Mouse (Mus musculus): ENCODE results near the gene Traf3ip2.

The Traf3ip2 gene

DNA sequence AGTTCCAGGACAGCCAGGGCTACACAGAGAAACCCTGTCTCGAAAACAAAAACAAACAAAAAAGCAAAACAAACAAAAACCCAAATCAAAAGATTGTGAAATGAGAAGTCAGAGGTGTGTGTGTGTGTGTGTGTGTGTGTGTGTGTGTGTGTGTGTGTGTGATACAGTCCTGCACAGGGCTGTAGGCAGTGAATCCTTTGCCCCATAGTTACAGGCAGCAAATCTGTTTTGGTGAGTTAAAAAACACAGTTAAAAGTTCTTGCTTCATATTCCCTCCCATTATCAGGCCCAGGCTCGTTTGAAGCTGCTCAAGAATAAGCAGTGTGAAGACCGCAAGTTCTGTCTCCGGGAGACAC lies at the start of gene Traf3ip2:
TSS of gene Traf3ip2 (plus strand) at position 302 of the 356 bp plus-strand sequence.
- DNase-seq (ENCODE audit: low spot score): no peak

DNA sequence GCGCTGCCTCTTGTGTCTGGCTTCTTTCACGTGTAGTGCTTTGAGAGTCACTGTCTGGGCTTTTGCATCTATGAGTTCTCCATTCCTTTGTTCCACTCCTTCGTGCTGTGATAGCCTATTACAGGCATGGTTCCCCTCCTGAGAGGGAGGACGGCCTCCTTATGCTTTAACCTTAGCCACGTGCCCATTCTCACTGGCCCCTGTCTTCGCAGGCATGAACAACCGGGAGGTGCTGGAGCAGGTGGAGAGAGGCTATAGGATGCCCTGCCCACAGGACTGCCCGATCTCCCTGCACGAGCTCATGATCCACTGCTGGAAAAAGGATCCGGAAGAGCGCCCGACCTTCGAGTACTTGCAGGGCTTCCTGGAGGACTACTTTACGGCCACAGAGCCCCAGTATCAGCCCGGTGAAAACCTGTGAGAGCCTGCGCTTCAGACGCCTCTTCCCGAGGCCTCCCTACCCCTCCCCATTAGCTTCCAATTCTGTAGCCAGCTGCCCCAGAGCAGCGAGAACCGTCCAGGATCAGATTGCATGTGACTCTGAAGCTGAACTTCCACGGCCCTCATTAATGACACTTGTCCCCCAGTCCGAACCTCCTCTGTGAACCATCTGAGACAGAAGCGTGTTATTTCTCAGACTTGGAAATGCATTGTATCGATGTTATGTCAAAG lies 49.0 kb upstream of the Traf3ip2 start:
- no peak for DNase-seq (ENCODE audit: low spot score)

DNA sequence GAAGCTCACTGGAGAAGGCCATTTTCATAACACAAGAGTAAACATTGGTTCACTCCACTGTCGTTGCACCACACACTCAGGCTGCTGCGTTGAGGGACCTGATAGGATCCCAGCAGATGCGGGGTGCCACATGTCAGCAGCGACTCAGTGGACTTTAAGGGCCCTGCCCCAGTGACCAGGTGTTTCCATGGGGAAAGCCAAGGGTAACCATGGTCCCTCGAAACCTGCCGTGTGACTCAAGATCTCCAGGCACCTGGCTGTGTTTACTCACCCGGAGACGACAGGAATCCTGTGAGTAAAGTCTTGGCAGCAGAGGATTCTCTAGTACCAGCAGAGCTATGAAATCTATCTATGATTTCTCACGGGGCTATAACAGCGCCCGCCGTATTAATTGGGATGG lies 45.8 kb upstream of the Traf3ip2 start:
- DNase-seq (ENCODE audit: low spot score): no peak

DNA sequence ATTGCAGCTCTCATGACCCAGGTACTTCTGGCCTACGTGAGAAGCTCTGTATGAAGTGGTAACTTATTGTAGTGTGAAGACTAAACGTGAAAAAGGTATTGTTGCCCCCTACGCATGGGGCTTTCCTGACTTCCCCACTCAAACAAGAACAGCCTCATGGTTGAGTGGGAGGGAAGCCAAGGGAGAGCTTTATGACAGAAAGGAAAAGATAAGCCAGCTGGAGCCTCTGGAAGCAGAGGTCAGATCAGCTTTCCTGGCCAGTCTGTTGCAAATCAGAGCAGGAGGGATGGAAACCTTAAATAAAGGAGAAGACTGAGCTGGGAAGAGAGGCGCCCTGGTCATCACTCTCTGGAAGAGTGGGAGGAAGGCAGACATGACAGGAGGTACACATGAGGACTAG lies 43.7 kb upstream of the Traf3ip2 start:
- no peak for DNase-seq (ENCODE audit: low spot score)

DNA sequence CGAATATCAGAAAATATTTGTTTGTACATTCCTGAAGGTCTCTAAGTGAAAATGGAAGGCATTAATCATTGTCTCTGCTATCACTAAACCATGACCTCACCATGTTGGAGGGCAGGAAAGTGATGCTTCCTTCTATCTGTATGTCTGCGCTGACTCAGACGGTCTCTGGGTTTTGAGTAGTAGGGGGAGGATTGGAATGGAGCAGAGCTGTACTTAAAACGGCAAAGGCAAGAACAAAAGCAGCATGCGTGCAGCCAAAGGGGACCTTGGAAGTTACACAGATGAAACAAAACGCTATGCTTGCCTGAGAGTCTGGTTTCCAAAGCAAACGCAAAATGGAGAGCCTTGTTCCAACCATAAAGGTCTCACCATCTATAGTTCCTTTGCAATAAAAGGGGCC lies 41.7 kb upstream of the Traf3ip2 start:
- DNase-seq (ENCODE audit: low spot score): no peak

DNA sequence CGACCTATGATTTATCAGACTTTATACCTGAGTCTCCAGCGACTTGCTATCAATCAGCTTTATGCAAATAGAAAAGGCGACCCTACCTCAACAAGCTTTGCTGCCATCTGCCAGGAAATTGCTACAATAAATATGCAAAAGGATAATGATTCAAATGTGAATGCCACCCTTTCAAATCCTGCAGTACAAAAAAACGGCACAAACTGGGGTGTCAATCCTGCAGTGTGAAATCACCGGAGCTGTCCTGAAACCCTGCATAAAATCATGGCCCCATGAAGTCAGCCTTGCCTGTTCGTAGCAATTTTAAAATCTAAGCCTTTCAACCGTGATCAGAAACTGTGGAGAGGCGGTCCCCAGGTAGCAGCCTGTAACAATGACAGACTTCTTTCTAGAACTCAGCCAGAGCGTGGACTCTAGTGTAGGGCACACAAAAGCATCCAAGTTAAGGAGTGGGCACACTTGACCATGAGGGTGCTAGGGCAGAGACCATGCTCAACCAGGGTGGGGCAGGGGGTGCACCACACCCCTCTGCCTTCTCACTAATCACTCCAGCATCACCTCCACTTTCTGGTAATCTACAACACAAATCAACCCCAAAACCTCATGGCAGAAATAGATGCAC lies 40.6 kb upstream of the Traf3ip2 start:
- no peak for DNase-seq (ENCODE audit: low spot score)

DNA sequence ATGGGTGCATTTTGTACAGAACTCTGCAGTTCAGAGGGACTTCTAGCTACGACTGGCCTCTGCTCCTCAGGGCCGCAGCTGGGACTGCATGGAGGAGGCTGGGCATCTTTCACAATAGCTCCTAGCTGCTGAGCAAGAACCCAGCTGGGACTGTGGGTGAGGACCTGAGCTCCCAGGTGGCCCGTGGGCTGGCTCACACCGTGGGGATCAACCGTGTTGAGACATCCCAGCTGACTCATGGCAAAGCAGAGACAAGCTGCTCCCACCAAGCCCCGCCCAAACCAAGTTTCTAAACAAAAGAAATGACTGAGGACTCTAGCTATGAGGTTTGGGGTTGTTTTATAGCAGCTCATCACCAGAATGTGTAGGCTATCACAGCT lies 40.1 kb upstream of the Traf3ip2 start:
- DNase-seq (ENCODE audit: low spot score): peak; percentile 32

DNA sequence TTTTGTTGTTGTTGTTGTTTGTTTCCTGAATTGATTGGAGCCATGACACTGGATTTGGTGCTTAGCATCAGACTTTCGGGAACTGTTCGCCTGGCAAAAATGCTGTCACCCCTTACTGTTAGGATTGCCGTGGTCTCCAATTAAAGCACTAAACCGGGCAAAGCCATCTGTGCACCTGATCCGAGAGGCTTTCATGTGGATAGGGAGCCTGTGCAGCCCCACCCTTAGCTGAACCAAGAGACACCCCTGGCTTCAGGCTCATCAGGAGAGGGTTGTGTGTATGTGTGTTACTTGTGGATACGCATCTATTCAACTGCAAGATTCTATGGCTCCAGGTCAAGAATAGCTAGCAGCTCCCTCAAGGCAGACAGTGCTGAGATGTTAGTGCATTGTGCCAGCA lies 36.3 kb upstream of the Traf3ip2 start:
- no peak for DNase-seq (ENCODE audit: low spot score)

DNA sequence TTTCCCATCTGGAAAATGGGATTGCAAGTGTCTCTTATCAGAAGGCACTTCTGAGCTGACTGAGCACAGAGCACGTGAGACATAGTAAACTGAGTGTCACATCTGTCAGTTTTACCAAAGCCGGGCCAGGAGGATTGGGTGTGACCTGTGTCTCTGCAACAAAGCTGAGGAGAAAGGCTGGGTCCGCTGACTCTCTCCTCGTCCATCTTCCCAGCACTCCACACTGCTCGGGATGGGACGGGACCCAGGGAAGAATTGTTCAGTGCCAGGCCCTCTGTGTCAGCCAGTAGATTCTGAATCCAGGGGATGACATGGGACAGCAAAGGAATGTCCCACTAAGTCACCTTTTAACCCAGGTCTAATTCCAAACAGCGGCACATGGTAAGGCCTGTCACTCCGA lies 32.3 kb upstream of the Traf3ip2 start:
- DNase-seq (ENCODE audit: low spot score): no peak

DNA sequence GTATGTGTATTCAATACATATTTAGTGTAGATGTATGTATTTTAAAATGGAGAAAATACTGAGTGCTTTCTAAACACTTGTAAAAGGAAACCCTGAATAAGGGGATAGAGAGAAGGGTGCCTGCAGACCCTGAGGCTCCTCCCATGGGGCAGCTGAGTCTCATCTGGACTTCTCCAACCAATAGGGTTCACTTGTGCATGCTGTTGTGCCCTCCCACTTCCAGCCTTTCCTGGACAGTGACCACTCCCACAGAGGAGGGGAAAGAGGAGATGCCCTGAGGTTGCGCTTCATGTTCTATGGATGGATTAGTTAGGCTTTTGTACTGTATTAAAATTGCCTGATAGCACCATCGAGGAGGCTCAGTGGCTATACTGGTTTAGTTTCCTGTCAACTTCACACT lies 30.3 kb upstream of the Traf3ip2 start:
- no peak for DNase-seq (ENCODE audit: low spot score)

DNA sequence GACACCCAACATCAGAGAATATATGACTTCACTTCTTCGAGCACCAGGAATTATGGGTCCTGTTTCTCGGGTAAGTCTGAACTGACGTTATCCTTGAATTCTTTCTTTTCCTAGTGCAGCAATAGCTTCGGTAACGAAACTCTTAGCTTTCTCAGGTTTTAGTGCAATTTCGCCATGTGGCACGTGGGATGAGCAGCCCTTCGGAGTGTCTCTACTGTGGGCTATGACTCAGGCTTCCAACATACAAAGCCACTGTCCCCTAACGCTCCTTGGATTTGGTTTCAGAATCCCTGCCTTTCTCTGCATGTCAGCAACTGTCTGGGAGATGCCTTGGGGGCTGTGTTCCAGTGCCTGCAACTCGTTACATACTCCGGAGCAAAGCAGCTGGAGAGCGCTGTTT lies 29.0 kb upstream of the Traf3ip2 start:
- DNase-seq (ENCODE audit: low spot score): no peak

DNA sequence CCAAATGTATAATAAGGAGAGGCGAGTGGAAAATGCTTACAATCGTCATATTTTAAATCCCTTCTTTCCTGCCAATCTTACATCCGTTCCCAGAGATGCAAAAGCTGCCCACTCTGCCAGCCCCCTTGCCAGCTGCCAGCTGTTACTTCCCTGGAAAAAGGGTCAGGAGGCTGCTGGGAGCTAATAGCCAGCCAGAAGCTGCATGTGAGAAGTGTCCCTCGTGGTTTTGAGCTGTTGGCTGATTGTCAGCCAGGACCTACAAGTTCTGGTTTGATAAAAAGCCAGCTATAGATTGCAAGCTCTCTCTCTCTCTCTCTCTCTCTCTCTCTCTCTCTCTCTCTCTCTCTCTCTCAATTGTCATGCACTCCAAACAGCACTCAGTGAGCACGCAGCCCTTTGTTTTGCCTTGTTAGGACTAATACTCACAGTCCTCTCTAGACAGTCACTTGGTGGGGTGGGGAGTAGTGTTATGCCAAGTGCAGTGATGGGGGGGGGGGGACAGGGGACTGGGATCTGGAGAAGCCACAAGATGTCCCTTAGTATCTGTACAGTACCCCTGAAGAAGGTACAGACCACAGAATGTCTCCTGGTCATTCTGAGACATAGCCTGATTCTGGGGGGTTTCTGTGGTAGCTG lies 25.3 kb upstream of the Traf3ip2 start:
- DNase-seq (ENCODE audit: low spot score): no peak

DNA sequence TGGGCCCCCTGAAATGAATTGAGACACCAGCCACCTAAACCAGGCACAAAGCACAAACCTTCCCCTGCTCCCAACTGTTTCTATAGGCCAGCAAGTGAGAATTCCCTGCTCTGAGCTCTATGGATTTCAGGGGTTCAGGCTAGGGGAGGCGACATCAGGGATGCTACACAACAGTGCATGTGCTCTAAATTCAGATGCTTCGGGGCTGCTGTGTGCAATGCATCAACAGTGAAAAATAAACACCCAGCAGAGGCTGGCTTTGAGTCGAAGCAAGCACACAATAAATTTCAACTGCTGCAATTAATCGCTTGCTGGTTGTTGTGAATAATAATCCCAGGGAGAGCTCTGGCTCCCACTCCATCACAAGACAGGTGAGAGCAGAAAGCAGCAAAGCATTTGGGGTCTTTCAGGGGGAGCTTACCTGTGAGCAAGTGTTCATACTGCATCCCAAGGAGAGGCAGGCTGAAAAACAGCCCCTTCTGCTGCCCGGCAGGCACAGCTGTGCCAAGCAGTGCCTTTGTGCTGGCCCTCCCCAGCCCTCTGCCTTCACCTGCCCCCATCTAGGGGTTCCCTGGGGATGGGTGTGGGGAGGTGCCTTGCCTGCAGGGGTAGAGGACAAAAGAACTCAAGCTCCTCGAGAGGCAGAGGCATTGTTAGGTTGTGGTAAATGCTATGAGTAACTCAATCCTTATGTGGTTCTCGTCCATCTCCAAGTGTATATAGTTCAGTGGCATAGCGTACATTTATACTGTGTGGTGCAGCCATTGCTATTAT lies 24.6 kb upstream of the Traf3ip2 start:
- no peak for DNase-seq (ENCODE audit: low spot score)

DNA sequence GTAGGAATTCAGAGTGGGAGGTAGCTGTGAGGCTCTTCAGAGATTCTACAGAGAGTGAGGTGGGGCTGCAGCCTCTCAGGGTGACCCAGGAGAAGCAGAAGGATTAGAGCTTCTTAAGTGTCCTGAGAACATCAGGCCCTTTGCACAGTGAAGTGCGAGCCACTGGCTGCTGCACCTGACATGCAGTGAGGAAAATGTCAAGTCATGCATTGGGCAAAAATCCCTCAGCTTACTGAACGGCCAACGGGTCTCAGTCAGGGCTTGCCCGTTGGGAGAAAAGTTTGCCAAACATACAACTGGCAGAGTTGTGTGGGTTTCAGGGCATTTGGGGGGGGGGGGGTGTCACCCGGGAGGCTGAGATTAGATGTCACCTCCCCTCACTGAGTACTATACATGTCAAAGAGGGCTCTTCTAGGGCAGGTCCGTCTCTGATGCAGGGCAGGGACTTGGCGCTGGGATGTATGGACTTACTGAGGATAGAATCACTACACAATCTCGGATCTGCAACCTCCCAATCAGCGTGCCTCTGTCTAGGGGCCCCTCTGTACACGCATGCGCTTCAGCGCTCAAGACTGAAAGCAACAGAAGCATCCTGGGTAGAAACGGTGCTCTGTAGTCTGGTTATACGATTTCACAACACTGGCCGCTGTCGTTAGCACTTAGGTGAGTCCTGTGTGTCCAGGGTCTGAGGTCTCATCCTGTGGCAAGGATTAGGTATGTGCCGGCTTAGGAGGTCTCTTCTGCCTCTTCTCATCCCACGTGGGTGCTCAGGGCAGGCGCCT lies 22.8 kb upstream of the Traf3ip2 start:
- no peak for DNase-seq (ENCODE audit: low spot score)

DNA sequence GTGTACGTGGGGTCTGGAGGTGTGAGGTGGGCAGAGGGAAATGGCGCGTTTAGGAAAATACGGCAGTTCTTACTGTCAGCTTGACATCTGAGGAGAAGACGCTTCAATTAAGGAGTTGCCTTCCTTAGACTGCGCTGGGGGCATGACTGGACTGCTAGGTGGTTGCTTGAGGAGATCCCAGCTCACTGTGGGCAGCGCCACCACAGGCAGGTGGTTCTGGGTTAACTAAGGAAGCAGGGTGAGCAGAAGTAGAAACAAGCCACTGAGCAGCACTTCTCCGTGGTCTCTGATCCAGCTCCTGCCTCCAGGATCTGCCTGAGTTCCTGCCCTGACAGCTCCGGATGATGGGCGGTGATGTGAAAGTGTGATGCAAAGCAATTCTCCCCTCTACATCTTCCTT lies 22.1 kb upstream of the Traf3ip2 start:
- no peak for DNase-seq (ENCODE audit: low spot score)

DNA sequence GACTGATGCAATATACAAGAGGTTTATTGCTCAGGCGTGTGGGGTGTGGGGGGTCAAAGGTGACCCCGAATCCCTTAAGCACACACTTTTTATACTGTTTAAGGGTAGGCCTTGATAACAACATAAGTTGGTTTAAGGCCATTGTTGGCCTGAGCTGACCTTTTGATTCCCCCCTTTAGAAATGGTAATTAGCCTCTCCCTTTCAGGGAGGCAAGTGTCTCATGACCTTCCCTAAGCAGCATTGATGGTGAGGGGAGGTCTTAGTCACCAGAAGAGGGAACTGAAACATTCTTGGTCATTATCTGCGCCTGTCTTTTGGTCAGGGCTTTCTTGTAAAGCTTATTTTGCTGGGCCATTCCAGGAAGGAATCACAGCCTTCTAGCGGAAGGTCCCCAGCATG lies 20.2 kb upstream of the Traf3ip2 start:
- no peak for DNase-seq (ENCODE audit: low spot score)

DNA sequence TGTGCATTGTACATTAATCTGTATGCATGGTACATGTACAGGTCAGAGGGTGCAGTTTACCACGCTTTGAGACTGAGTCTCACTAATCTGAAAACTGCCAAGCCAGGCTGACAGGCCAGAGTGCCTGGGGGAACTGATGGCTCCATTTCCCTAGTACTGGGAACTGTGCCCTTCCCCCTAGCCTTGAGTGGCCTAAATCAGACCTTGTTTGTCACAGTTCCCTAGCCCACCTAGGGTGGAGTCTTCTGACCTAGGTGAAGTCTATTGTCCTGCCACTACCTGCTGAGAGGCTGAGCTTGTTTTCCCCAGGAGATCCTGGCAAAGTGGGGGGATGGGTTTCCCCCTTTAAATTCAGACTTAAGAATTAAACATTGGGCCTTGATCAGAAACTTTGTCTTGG lies 18.0 kb upstream of the Traf3ip2 start:
- DNase-seq (ENCODE audit: low spot score): no peak

DNA sequence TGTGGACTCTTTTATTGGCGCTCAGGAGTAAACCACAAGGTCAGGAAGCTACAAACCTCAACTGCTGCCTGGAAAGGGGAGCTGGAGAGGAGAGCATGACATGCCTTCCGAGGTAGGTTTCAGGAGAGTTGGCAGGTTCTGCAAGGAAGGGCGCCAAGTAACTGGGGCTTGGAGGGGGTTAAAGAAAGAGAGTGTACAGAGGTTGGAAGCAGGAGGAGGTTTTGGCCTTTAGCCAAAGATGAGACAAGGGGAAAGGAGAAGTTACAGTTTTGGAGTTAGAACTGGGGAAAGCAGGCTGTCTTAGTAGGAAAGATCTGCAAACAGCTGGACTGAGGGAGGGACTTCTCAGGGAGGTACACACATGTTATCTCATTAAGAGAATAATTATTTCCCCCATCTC lies 16.9 kb upstream of the Traf3ip2 start:
- DNase-seq (ENCODE audit: low spot score): no peak

DNA sequence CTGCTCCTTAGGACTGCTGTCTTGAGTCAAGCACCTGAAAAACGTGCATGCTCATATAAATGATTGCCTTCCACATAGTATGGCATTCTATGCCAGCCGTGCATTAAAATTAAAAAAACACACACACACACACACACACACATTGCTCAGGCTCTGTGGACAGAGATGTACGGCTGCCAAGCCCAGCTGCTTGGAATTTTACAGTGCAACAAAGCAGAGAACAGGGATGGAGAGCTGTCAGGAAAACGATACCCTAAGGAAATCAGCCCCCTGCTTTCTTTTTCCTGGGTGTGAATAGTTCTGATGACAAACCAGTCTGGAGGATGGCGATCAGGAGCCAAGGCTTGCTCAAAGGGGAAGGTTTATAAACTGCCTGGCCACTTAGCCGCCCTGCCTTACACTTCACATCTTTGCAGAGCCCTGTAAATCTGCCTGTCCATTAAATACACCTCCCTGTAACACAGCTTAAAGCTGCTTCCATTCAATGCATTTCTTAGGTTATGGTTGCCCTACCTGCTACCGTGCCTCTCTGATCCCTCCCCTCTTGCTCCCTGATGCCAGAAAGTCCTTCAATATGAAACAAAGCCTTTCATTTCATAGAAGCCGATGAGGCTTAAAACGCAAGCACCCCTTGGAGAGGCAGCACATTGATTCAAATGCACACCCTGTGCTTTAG lies 15.5 kb upstream of the Traf3ip2 start:
- no peak for DNase-seq (ENCODE audit: low spot score)

DNA sequence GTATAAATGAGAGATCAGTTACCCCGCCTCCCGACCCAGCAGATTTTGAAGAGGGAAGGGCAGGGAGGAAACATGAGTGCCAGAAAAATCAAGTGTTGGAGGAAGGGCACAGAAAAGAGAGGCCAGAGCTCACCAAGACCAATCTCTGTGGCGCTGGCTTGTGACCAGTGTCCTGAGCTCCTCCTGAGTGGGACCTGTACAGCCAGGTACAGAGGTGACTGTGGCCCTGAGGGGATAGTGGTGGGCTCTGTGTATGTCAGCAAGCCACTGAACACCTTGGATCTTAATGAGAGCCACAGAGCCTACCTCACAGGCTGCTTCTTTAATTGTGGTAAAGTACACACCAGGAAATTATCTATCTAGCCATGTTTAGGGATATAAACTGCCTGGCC lies 14.9 kb upstream of the Traf3ip2 start:
- DNase-seq (ENCODE audit: low spot score): no peak

DNA sequence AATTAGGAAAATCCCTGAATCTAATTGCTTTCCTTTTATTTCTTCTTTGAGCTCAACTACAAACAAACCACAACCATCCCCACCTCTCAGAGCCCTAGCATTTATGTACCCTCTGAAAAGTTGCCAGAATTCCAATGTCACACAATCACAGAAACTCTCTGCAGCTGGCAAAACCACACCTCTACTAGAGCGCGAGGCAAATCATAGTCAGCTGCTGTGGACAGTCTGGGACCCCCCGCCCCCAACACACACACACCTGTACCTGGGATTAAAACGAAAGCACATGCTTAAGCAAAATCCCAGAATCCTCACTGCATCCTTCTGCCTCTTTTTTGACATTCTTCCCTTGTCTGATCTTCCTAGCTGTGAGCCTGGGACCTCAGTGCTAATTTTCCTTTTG lies 13.1 kb upstream of the Traf3ip2 start:
- no peak for DNase-seq (ENCODE audit: low spot score)

DNA sequence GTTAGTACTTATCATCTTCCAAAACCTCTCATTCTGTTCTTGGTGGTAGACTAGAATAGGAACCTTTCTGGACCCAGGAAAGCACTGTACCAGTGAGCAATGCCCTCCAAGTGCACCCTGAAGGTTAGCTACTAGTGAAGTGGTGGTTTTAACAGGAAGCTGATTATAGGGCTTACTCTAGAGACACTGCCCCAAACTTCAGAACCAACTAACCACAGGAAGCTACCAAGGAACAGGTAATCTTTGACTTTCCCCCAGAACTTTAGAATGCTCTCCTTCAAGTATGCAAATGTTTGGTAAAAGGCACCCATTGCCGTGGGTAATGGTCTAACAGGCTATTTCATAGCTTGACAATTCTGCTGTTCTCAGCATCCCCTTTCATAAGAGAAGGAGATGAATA lies 12.6 kb upstream of the Traf3ip2 start:
- no peak for DNase-seq (ENCODE audit: low spot score)
